Mouse (Mus musculus): ENCODE data around the gene Vsir. TPM values are rescaled to one million over a fixed set of nuclear protein-coding genes. Genes with fewer than 3 reads are reported as not detected.
A peak's percentile ranks its signal among the peaks of the same experiment; 100 is the strongest.

Vsir gene
- polyA plus RNA-seq (2016; fragmentation: Nextera tagmentation; extraction: Ambion mirVana): 1.9 and 2.2 TPM in 2 replicates

GRCm38 (mm10) chr10:60346701-60347405 is at the start of gene Vsir:
Vsir (plus strand) TSS chr10:60346851.
- H3K36me3 ChIP-seq: no peaks in the 10 kb centered on the region
- 0 out of 2 replicates have a peak, but pooled peaks cover 7% of the 10 kb centered on the region for H3K27me3 ChIP-seq
- WGBS: under 1% methylated on average over 37 of the region's 37 CpGs
- no peaks in the 10 kb centered on the region for H3K9me3 ChIP-seq
- H3K9ac ChIP-seq: peak within 1 kb of the TSS; percentile 39
- no peak for ATAC-seq (ENCODE audit: insufficient number of reproducible peaks, insufficient read depth, low FRiP score, low TSS enrichment)
- H3K4me3 ChIP-seq: peak within 1 kb of the TSS; percentile 34
- H3K4me1 ChIP-seq: peaks cover 43% of the 10 kb centered on the region
- H3K4me2 ChIP-seq (replicated peaks): peak within 1 kb of the TSS; percentile 56
- no peak within 1 kb of the TSS for H3K27ac ChIP-seq

GRCm38 (mm10) chr10:60299636-60300035 is 47.0 kb upstream of the Vsir start:
- Histone ChIP-seq H3K4me3 (no peak overlapping the region), H3K9me3 (no peaks in the 10 kb centered on the region), H3K4me2 (replicated peaks) (no peak overlapping the region), H3K27me3 (no peaks in the 10 kb centered on the region), H3K4me1 (no peaks in the 10 kb centered on the region), H3K27ac (no peak overlapping the region), H3K36me3 (peaks cover 77% of the 10 kb centered on the region), H3K9ac (no peak overlapping the region)
- no peak for ATAC-seq (ENCODE audit: insufficient number of reproducible peaks, insufficient read depth, low FRiP score, low TSS enrichment)
- 99% methylated on average over 12 of the region's 12 CpGs for WGBS

- Histone ChIP-seq H3K27ac (no peak overlapping the region), H3K4me3 (no peak overlapping the region), H3K27me3 (no peaks in the 10 kb centered on the region), H3K9me3 (no peaks in the 10 kb centered on the region), H3K36me3 (peaks cover 45% of the 10 kb centered on the region), H3K9ac (no peak overlapping the region), H3K4me2 (replicated peaks) (no peak overlapping the region), H3K4me1 (no peaks in the 10 kb centered on the region)
- ATAC-seq (ENCODE audit: insufficient number of reproducible peaks, insufficient read depth, low FRiP score, low TSS enrichment): no peak
- WGBS: 84% methylated on average over 17 of the region's 17 CpGs
Observed at GRCm38 (mm10) chr10:60303419-60303818, 43.2 kb upstream of the Vsir start.

GRCm38 (mm10) chr10:60304854-60305628 is 41.6 kb upstream of the Vsir start:
- ATAC-seq (ENCODE audit: insufficient number of reproducible peaks, insufficient read depth, low FRiP score, low TSS enrichment): no peak
- Histone ChIP-seq H3K4me1 (no peaks in the 10 kb centered on the region), H3K4me2 (replicated peaks) (no peak overlapping the region), H3K9me3 (no peaks in the 10 kb centered on the region), H3K4me3 (no peak overlapping the region), H3K27me3 (no peaks in the 10 kb centered on the region), H3K27ac (no peak overlapping the region), H3K9ac (no peak overlapping the region), H3K36me3 (peaks cover 29% of the 10 kb centered on the region)
- WGBS: 67% methylated on average over 15 of the region's 15 CpGs

- no peak overlapping the region for H3K27ac ChIP-seq
- H3K27me3 ChIP-seq: no peaks in the 10 kb centered on the region
- no peaks in the 10 kb centered on the region for H3K4me1 ChIP-seq
- no peaks in the 10 kb centered on the region for H3K36me3 ChIP-seq
- H3K4me3 ChIP-seq: no peak overlapping the region
- no peak for ATAC-seq (ENCODE audit: insufficient number of reproducible peaks, insufficient read depth, low FRiP score, low TSS enrichment)
- WGBS: 86% methylated on average over 13 of the region's 13 CpGs
- no peak overlapping the region for H3K4me2 ChIP-seq (replicated peaks)
- H3K9ac ChIP-seq: no peak overlapping the region
- no peaks in the 10 kb centered on the region for H3K9me3 ChIP-seq
Observed at GRCm38 (mm10) chr10:60310629-60311028, 36.0 kb upstream of the Vsir start.

- 89% methylated on average over 5 of the region's 5 CpGs for WGBS
- Histone ChIP-seq H3K9me3 (no peaks in the 10 kb centered on the region), H3K4me1 (no peaks in the 10 kb centered on the region), H3K4me2 (replicated peaks) (no peak overlapping the region), H3K4me3 (no peak overlapping the region), H3K36me3 (no peaks in the 10 kb centered on the region), H3K9ac (no peak overlapping the region), H3K27ac (no peak overlapping the region), H3K27me3 (no peaks in the 10 kb centered on the region)
- ATAC-seq (ENCODE audit: insufficient number of reproducible peaks, insufficient read depth, low FRiP score, low TSS enrichment): no peak
Observed at GRCm38 (mm10) chr10:60313606-60314005, 33.0 kb upstream of the Vsir start.

- Histone ChIP-seq H3K9me3 (no peaks in the 10 kb centered on the region), H3K27me3 (no peaks in the 10 kb centered on the region), H3K9ac (no peak overlapping the region), H3K4me2 (replicated peaks) (no peak overlapping the region), H3K4me3 (no peak overlapping the region), H3K4me1 (no peaks in the 10 kb centered on the region), H3K27ac (no peak overlapping the region), H3K36me3 (no peaks in the 10 kb centered on the region)
- ATAC-seq (ENCODE audit: insufficient number of reproducible peaks, insufficient read depth, low FRiP score, low TSS enrichment): no peak
- 91% methylated on average over 4 of the region's 4 CpGs for WGBS
Observed at GRCm38 (mm10) chr10:60316166-60316565, 30.5 kb upstream of the Vsir start.

GRCm38 (mm10) chr10:60328963-60329650 is 17.5 kb upstream of the Vsir start:
- 78% methylated on average over 11 of the region's 11 CpGs for WGBS

GRCm38 (mm10) chr10:60334583-60334982 is 12.1 kb upstream of the Vsir start:
- no peaks in the 10 kb centered on the region for H3K36me3 ChIP-seq
- no peak for ATAC-seq (ENCODE audit: insufficient number of reproducible peaks, insufficient read depth, low FRiP score, low TSS enrichment)
- WGBS: 71% methylated on average over 7 of the region's 7 CpGs
- H3K9me3 ChIP-seq: no peaks in the 10 kb centered on the region
- no peaks in the 10 kb centered on the region for H3K27me3 ChIP-seq
- H3K9ac ChIP-seq: no peak overlapping the region
- H3K27ac ChIP-seq: no peak overlapping the region
- H3K4me3 ChIP-seq: no peak overlapping the region
- H3K4me2 ChIP-seq (replicated peaks): no peak overlapping the region
- peaks cover 2% of the 10 kb centered on the region; the same call in 1 of the 2 replicates for H3K4me1 ChIP-seq

More at GRCm38 (mm10) chr10:60328963-60329650, 17.5 kb upstream of the Vsir start:
- no peak for ATAC-seq (ENCODE audit: insufficient number of reproducible peaks, insufficient read depth, low FRiP score, low TSS enrichment)
- H3K9me3 ChIP-seq: no peaks in the 10 kb centered on the region
- peaks cover 9% of the 10 kb centered on the region; the same call in 1 of the 2 replicates for H3K4me1 ChIP-seq
- H3K4me3 ChIP-seq: no peak overlapping the region
- H3K27ac ChIP-seq: no peak overlapping the region
- H3K9ac ChIP-seq: no peak overlapping the region
- no peaks in the 10 kb centered on the region for H3K27me3 ChIP-seq
- no peaks in the 10 kb centered on the region for H3K36me3 ChIP-seq
- H3K4me2 ChIP-seq (replicated peaks): no peak overlapping the region

- no peaks in the 10 kb centered on the region for H3K9me3 ChIP-seq
- H3K4me3 ChIP-seq: no peak overlapping the region
- H3K9ac ChIP-seq: no peak overlapping the region
- ATAC-seq (ENCODE audit: insufficient number of reproducible peaks, insufficient read depth, low FRiP score, low TSS enrichment): no peak
- H3K4me2 ChIP-seq (replicated peaks): no peak overlapping the region
- no peak overlapping the region for H3K27ac ChIP-seq
- H3K27me3 ChIP-seq: no peaks in the 10 kb centered on the region
- no peaks in the 10 kb centered on the region for H3K4me1 ChIP-seq
- WGBS: 90% methylated on average over 4 of the region's 4 CpGs
- no peaks in the 10 kb centered on the region for H3K36me3 ChIP-seq
Observed at GRCm38 (mm10) chr10:60335021-60335420, 11.6 kb upstream of the Vsir start.

- H3K27me3 ChIP-seq: 0 out of 2 replicates have a peak, but pooled peaks cover under 1% of the 10 kb centered on the region
- H3K4me2 ChIP-seq (replicated peaks): no peak overlapping the region
- no peak overlapping the region for H3K4me3 ChIP-seq
- peaks cover 2% of the 10 kb centered on the region for H3K4me1 ChIP-seq
- WGBS: 73% methylated on average over 9 of the region's 9 CpGs
- no peak overlapping the region for H3K9ac ChIP-seq
- H3K9me3 ChIP-seq: no peaks in the 10 kb centered on the region
- H3K36me3 ChIP-seq: no peaks in the 10 kb centered on the region
- H3K27ac ChIP-seq: no peak overlapping the region
- no peak for ATAC-seq (ENCODE audit: insufficient number of reproducible peaks, insufficient read depth, low FRiP score, low TSS enrichment)
Observed at GRCm38 (mm10) chr10:60341528-60341927, 5.1 kb upstream of the Vsir start.
